ENCODE assay signal across 15 mouse cellular contexts in the genomic region with DNA sequence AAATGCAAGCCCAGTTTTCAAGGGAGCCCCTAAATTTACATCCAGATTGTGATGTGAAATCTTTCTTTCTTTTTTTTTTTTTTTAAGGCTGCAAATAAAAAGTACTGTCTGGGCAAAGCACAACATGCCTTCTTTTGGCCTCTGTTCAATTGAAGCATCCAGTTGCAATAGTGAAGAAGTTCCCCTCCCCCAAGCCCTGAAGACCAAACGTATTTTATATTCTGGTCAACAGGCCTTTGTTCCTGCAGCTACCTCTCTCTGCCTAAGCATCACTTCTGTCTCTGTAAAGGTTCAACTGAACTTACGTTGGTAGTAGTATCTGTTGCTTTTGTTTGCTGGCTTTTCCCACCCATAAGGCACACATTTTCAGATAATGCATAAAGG. TPM values are rescaled to one million over a fixed set of nuclear protein-coding genes. Genes with fewer than 3 reads are reported as not detected.
DNase-seq lines count a peak whose midpoint lies in the region; ATAC-seq and TF ChIP-seq lines count a peak whose summit lies in the region.
"Had no signal": no experiment of that assay in that cellular context is flagged by ENCODE, and none has a peak within 500 bp of the region (broad histone marks: within the 10 kb centered on the region; RNA-seq: fewer than 3 reads in every experiment).

No protein-coding gene starts in this region.

- H3K9ac ChIP-seq in forebrain, embryonic 14.5 days (ENCODE audit: low read length): no peak overlapping the region
- H3K9ac ChIP-seq in hindbrain, postnatal 0 days (replicated peaks; ENCODE audit: low read length): no peak overlapping the region
- H3K9ac ChIP-seq in neural tube, embryonic 14.5 days (replicated peaks; ENCODE audit: low read depth, low read length): no peak overlapping the region
- H3K9ac ChIP-seq: heart, embryonic 13.5 days; limb, embryonic 13.5 days had no signal

- no peaks in the 10 kb centered on the region for H3K9me3 ChIP-seq in embryonic facial prominence, embryonic 10.5 days
- H3K9me3 ChIP-seq in forebrain, embryonic 14.5 days (replicated peaks; ENCODE audit: control insufficient read depth, low read length): no peaks in the 10 kb centered on the region
- H3K9me3 ChIP-seq in hindbrain, postnatal 0 days (ENCODE audit: low read length): no peaks in the 10 kb centered on the region
- H3K9me3 ChIP-seq in neural tube, embryonic 14.5 days (ENCODE audit: control insufficient read depth, low read length): no peaks in the 10 kb centered on the region
- H3K9me3 ChIP-seq: heart, embryonic 13.5 days; limb, embryonic 13.5 days had no signal

- no peaks in the 10 kb centered on the region for H3K4me1 ChIP-seq in embryonic facial prominence, embryonic 10.5 days
- H3K4me1 ChIP-seq in forebrain, embryonic 14.5 days (ENCODE audit: control insufficient read depth, insufficient read depth, low read length): peaks cover 3% of the 10 kb centered on the region; the same call in 1 of the 2 replicates
- H3K4me1 ChIP-seq in hindbrain, postnatal 0 days (ENCODE audit: insufficient read depth, low read length): no peaks in the 10 kb centered on the region
- H3K4me1 ChIP-seq in neural tube, embryonic 14.5 days (ENCODE audit: control insufficient read depth, insufficient read depth, low read length): no peaks in the 10 kb centered on the region
- H3K4me1 ChIP-seq: heart, embryonic 13.5 days; limb, embryonic 13.5 days had no signal

- H3K36me3 ChIP-seq in embryonic facial prominence, embryonic 10.5 days (replicated peaks): no peaks in the 10 kb centered on the region
- H3K36me3 ChIP-seq in forebrain, embryonic 14.5 days (ENCODE audit: control insufficient read depth, insufficient read depth, low read length): no peaks in the 10 kb centered on the region
- H3K36me3 ChIP-seq in hindbrain, postnatal 0 days (ENCODE audit: insufficient read depth, low read length): no peaks in the 10 kb centered on the region
- no peaks in the 10 kb centered on the region for H3K36me3 ChIP-seq in neural tube, embryonic 14.5 days (ENCODE audit: control insufficient read depth, insufficient read depth, low read length)
- H3K36me3 ChIP-seq: heart, embryonic 13.5 days; limb, embryonic 13.5 days had no signal

- peak overlapping the region; percentile 25; the same call in 1 of the 2 replicates for H3K4me2 ChIP-seq in forebrain, embryonic 14.5 days (ENCODE audit: low read length)
- no peak overlapping the region for H3K4me2 ChIP-seq in hindbrain, postnatal 0 days (ENCODE audit: low read depth, low read length)
- no peak overlapping the region for H3K4me2 ChIP-seq in neural tube, embryonic 14.5 days (ENCODE audit: low read depth, low read length)
- H3K4me2 ChIP-seq: heart, embryonic 13.5 days; limb, embryonic 13.5 days had no signal

- DNase-seq in embryonic facial prominence, embryonic 10.5 days (ENCODE audit: low spot score): no peak
- peak; percentile 62 for DNase-seq in forebrain, embryonic 14.5 days (ENCODE audit: low spot score)
- DNase-seq in hindbrain, postnatal 0 days (ENCODE audit: low spot score): peak; percentile 50
- no peak for DNase-seq in cerebellum, adult 9-10 months
- no peak for DNase-seq in lung, postnatal 10 days
- DNase-seq: adrenal gland, postnatal 14 days; gastrocnemius, postnatal 10 days; kidney, postnatal 10 days had no signal

- no peak for ATAC-seq in forebrain, embryonic 14.5 days
- no peak for ATAC-seq in hindbrain, postnatal 0 days
- no peak for ATAC-seq in neural tube, embryonic 14.5 days (ENCODE audit: low read depth)
- ATAC-seq in granulocyte monocyte progenitor cell, adult 5-6 weeks (replicated peaks; ENCODE audit: poor library complexity, severe bottlenecking): no peak
- ATAC-seq: inflammation-experienced regulatory T-cells, adult 6 months had no signal

- H3K27me3 ChIP-seq in embryonic facial prominence, embryonic 10.5 days (replicated peaks; ENCODE audit: low read depth, poor library complexity, severe bottlenecking): no peaks in the 10 kb centered on the region
- H3K27me3 ChIP-seq in forebrain, embryonic 14.5 days (replicated peaks; ENCODE audit: control insufficient read depth, insufficient read depth, low read length): no peaks in the 10 kb centered on the region
- H3K27me3 ChIP-seq in hindbrain, postnatal 0 days (ENCODE audit: insufficient read depth, low read length): no peaks in the 10 kb centered on the region
- H3K27me3 ChIP-seq in neural tube, embryonic 14.5 days (ENCODE audit: control insufficient read depth, insufficient read depth, low read length): no peaks in the 10 kb centered on the region
- H3K27me3 ChIP-seq: CH12.LX; heart, embryonic 13.5 days; limb, embryonic 13.5 days had no signal

- H3K27ac ChIP-seq in embryonic facial prominence, embryonic 10.5 days (replicated peaks): peak overlapping the region; percentile 32
- peak overlapping the region; percentile 79 for H3K27ac ChIP-seq in forebrain, embryonic 14.5 days (ENCODE audit: low read depth, low read length)
- peak overlapping the region; percentile 76 for H3K27ac ChIP-seq in hindbrain, postnatal 0 days
- peak overlapping the region; percentile 22 for H3K27ac ChIP-seq in neural tube, embryonic 14.5 days (ENCODE audit: low read depth, low read length)
- H3K27ac ChIP-seq: heart, embryonic 13.5 days; limb, embryonic 13.5 days had no signal

- 29% methylated on average over 2 of the region's 2 CpGs for WGBS in embryonic facial prominence, embryonic 10.5 days
- WGBS in forebrain, embryonic 14.5 days: 28% methylated on average over 2 of the region's 2 CpGs
- WGBS in hindbrain, postnatal 0 days: 40% methylated on average over 2 of the region's 2 CpGs
- 20% methylated on average over 2 of the region's 2 CpGs for WGBS in neural tube, embryonic 14.5 days

- no peak for TF ChIP-seq CTCF in hindbrain, postnatal 0 days (IDR thresholded peaks at IDR 0.05; ENCODE audit: low read depth)

- no peak overlapping the region for H3K4me3 ChIP-seq in embryonic facial prominence, embryonic 10.5 days
- no peak overlapping the region for H3K4me3 ChIP-seq in forebrain, embryonic 14.5 days (ENCODE audit: low read depth, low read length)
- no peak overlapping the region for H3K4me3 ChIP-seq in hindbrain, postnatal 0 days (ENCODE audit: low read length)
- no peak overlapping the region for H3K4me3 ChIP-seq in neural tube, embryonic 14.5 days (ENCODE audit: low read depth, low read length)
- H3K4me3 ChIP-seq: erythroblast, embryonic 14.5 days; heart, embryonic 13.5 days; limb, embryonic 13.5 days had no signal

RNA-seq across cellular contexts. Expression of gene Slc25a43, which starts 20.5 kb away (rescaled TPM):
- 1.1 and 2.0 TPM in 2 replicates for polyA plus RNA-seq in embryonic facial prominence, embryonic 10.5 days (2016; fragmentation: Nextera tagmentation; extraction: Ambion mirVana)
- 0.40 and 0.51 TPM in 2 replicates for polyA plus RNA-seq in forebrain, embryonic 14.5 days (2014; fragmentation: Nextera tagmentation; extraction: Ambion mirVana)
- 0.83 and 1.8 TPM in 2 replicates for total RNA-seq in hindbrain, postnatal 0 days (2014; rRNA removed)
- polyA plus RNA-seq in hindbrain, postnatal 0 days (2015; fragmentation: Nextera tagmentation; extraction: Ambion mirVana): 0.86 and 0.90 TPM in 2 replicates
- polyA plus RNA-seq in neural tube, embryonic 14.5 days (2014; fragmentation: Nextera tagmentation; extraction: Ambion mirVana): 0.59 and 1.0 TPM in 2 replicates
- total RNA-seq in granulocyte monocyte progenitor cell, adult 5-6 weeks (2014; fragmentation: Nextera tagmentation): 2.5 and 4.3 TPM in 2 replicates
- 1.0 and 1.2 TPM in 2 replicates for total RNA-seq in granulocyte monocyte progenitor cell, adult 5-6 weeks (2017)
- polyA plus RNA-seq: erythroblast, embryonic 14.5 days had no signal

RNA-seq across cellular contexts. Expression of gene Slc25a5, which starts 31.5 kb away (rescaled TPM):
- polyA plus RNA-seq in embryonic facial prominence, embryonic 10.5 days (2016; fragmentation: Nextera tagmentation; extraction: Ambion mirVana): 764 and 848 TPM in 2 replicates
- 589 and 711 TPM in 2 replicates for polyA plus RNA-seq in forebrain, embryonic 14.5 days (2014; fragmentation: Nextera tagmentation; extraction: Ambion mirVana)
- 494 and 546 TPM in 2 replicates for total RNA-seq in hindbrain, postnatal 0 days (2014; rRNA removed)
- polyA plus RNA-seq in hindbrain, postnatal 0 days (2015; fragmentation: Nextera tagmentation; extraction: Ambion mirVana): 693 and 697 TPM in 2 replicates
- polyA plus RNA-seq in neural tube, embryonic 14.5 days (2014; fragmentation: Nextera tagmentation; extraction: Ambion mirVana): 544 and 575 TPM in 2 replicates
- 933 and 1,044 TPM in 2 replicates for total RNA-seq in granulocyte monocyte progenitor cell, adult 5-6 weeks (2014; fragmentation: Nextera tagmentation)
- total RNA-seq in granulocyte monocyte progenitor cell, adult 5-6 weeks (2017): 865 and 1,012 TPM in 2 replicates

Comparison
In these comparisons a context has a peak if more than half of its experiments do, and no peak if none do; other contexts are left out.
1. DNase-seq: peak in forebrain, embryonic 14.5 days (single experiment) and hindbrain, postnatal 0 days (single experiment); none in embryonic facial prominence, embryonic 10.5 days (single experiment), cerebellum, adult 9-10 months (single experiment) and lung, postnatal 10 days (single experiment).
2. H3K27ac ChIP-seq: peak in every context shown above with its lines; median percentile 79 in forebrain, embryonic 14.5 days; 76 in hindbrain, postnatal 0 days; 32 in embryonic facial prominence, embryonic 10.5 days; 22 in neural tube, embryonic 14.5 days.